Mouse (Mus musculus): ENCODE results near the gene Gm13889.

GRCm38 (mm10) chr2:93975041-93975440 lies 18.0 kb upstream of the Gm13889 start:
- no peak for TF ChIP-seq CTCF (IDR thresholded peaks at IDR 0.05; ENCODE audit: low read depth)
- TF ChIP-seq EP300 (IDR thresholded peaks at IDR 0.05; ENCODE audit: low read depth), result no peak

Data from liver, embryonic 14.5 days (tissue).